In genomic region chr2:91724716-91725115, GRCm38 (mm10) we compare ENCODE assay signal across 27 mouse cellular contexts. TPM values are rescaled to one million over a fixed set of nuclear protein-coding genes. Genes with fewer than 3 reads are reported as not detected.
DNase-seq lines count a peak whose midpoint lies in the region; ATAC-seq and TF ChIP-seq lines count a peak whose summit lies in the region.
"Had no signal": no experiment of that assay in that cellular context is flagged by ENCODE, and none has a peak within 500 bp of the region (broad histone marks: within the 10 kb centered on the region; RNA-seq: fewer than 3 reads in every experiment).

No protein-coding gene starts in this region.

- DNase-seq in liver, embryonic 11.5 days (ENCODE audit: low spot score), result no peak
- no peak for DNase-seq in liver
- DNase-seq in frontal cortex, adult 2 months (ENCODE audit: extremely low spot score in 1 of 2, low spot score in 1 of 2), result no peak
- DNase-seq in spleen, postnatal 4 days (ENCODE audit: low spot score in 2 of 2), result no peak
- DNase-seq in ovary, adult 18-20 months (ENCODE audit: low spot score), result no peak
- DNase-seq: adrenal gland, adult 8-10 months; cerebellum, adult 8-10 months; cerebellum, postnatal 25 days; gastrocnemius, postnatal 25 days; heart, adult 2 months; kidney, adult 9 months; kidney, postnatal 10 days; lung, adult 2 months; lung, postnatal 10 days; spleen, adult 18-20 months; thymus, adult 18-20 months had no signal

- no peak for ATAC-seq in liver, embryonic 11.5 days (replicated peaks; ENCODE audit: low FRiP score)
- ATAC-seq in liver, embryonic 16.5 days (ENCODE audit: low read depth), result no peak
- ATAC-seq: CD4-positive, CD25-positive, alpha-beta regulatory T cell, adult 4 months; forebrain, embryonic 13.5 days; intestine, postnatal 0 days had no signal

- peaks cover 3% of the 10 kb centered on the region for H3K4me1 ChIP-seq in liver, embryonic 11.5 days (replicated peaks; ENCODE audit: control insufficient read depth, insufficient read depth, low read length)
- H3K4me1 ChIP-seq in bone marrow macrophage, adult 2 months (ENCODE audit: control insufficient read depth, insufficient read depth, low read length), result peaks cover 48% of the 10 kb centered on the region
- no peaks in the 10 kb centered on the region; the same call in 1 of the 2 replicates for H3K4me1 ChIP-seq in liver, embryonic 16.5 days (ENCODE audit: control insufficient read depth, low read depth, low read length)
- H3K4me1 ChIP-seq: forebrain, embryonic 13.5 days; heart, embryonic 12.5 days; limb, embryonic 13.5 days; neural tube, embryonic 13.5 days had no signal

- H3K36me3 ChIP-seq in liver, embryonic 11.5 days (ENCODE audit: control insufficient read depth, insufficient read depth, low read length), result peaks cover 3% of the 10 kb centered on the region; the same call in 1 of the 2 replicates
- H3K36me3 ChIP-seq in liver, embryonic 16.5 days (ENCODE audit: control insufficient read depth, insufficient read depth), result no peaks in the 10 kb centered on the region

- no peak for TF ChIP-seq CTCF in bone marrow macrophage, adult 2 months (IDR thresholded peaks at IDR 0.05; ENCODE audit: low read depth, low read length)

- no peak overlapping the region for H3K4me3 ChIP-seq in liver, embryonic 11.5 days (ENCODE audit: low read depth, low read length)
- H3K4me3 ChIP-seq in bone marrow macrophage, adult 2 months (ENCODE audit: insufficient read depth, low read length), result no peak overlapping the region
- no peak overlapping the region for H3K4me3 ChIP-seq in liver, embryonic 16.5 days (ENCODE audit: low read depth, low read length)
- H3K4me3 ChIP-seq: forebrain, embryonic 13.5 days; heart, adult 2 months; heart, embryonic 12.5 days; limb, embryonic 13.5 days; neural tube, embryonic 13.5 days had no signal

- peak overlapping the region; percentile 44; the same call in 1 of the 2 replicates for H3K27ac ChIP-seq in liver, embryonic 11.5 days (ENCODE audit: low read depth, low read length)
- peak overlapping the region; percentile 87 for H3K27ac ChIP-seq in bone marrow macrophage, adult 2 months (ENCODE audit: insufficient read depth, low read depth, low read length)
- no peak overlapping the region for H3K27ac ChIP-seq in liver, embryonic 16.5 days (ENCODE audit: low read length)
- H3K27ac ChIP-seq: forebrain, embryonic 13.5 days; heart, adult 2 months; hindbrain, embryonic 14.5 days; limb, embryonic 13.5 days; neural tube, embryonic 13.5 days; stomach, postnatal 0 days had no signal

- no peak for TF ChIP-seq POLR2A in bone marrow macrophage, adult 2 months (IDR thresholded peaks at IDR 0.05; ENCODE audit: borderline replicate concordance, low read depth, low read length)

- H3K4me2 ChIP-seq in liver, embryonic 11.5 days, result peak overlapping the region; percentile 40
- 0 out of 2 replicates have a peak overlapping the region, but pooled peaks have one; percentile 9 for H3K4me2 ChIP-seq in liver, embryonic 16.5 days (ENCODE audit: low read depth, low read length)
- H3K4me2 ChIP-seq: forebrain, embryonic 13.5 days; heart, embryonic 12.5 days; hindbrain, embryonic 14.5 days; limb, embryonic 13.5 days; midbrain, embryonic 11.5 days; neural tube, embryonic 13.5 days had no signal

- H3K27me3 ChIP-seq in liver, embryonic 11.5 days (replicated peaks; ENCODE audit: control insufficient read depth, insufficient read depth, low read length), result no peaks in the 10 kb centered on the region
- no peaks in the 10 kb centered on the region for H3K27me3 ChIP-seq in liver, embryonic 16.5 days (ENCODE audit: control insufficient read depth, insufficient read depth, low read depth, low read length)
- H3K27me3 ChIP-seq: limb, embryonic 13.5 days had no signal

- 60% methylated on average over 2 of the region's 2 CpGs for WGBS in liver, embryonic 11.5 days
- 31% methylated on average over 2 of the region's 2 CpGs for WGBS in liver, embryonic 16.5 days (ENCODE audit: insufficient replicate concordance)

- no peak overlapping the region for H3K9ac ChIP-seq in liver, embryonic 11.5 days (ENCODE audit: low read depth, low read length)
- no peak overlapping the region for H3K9ac ChIP-seq in liver, embryonic 16.5 days (ENCODE audit: low read depth, low read length)
- H3K9ac ChIP-seq: forebrain, embryonic 13.5 days; heart, embryonic 12.5 days; hindbrain, embryonic 14.5 days; limb, embryonic 13.5 days; neural tube, embryonic 13.5 days had no signal

- no peaks in the 10 kb centered on the region for H3K9me3 ChIP-seq in liver, embryonic 11.5 days (ENCODE audit: control insufficient read depth, low read length)
- H3K9me3 ChIP-seq in liver, embryonic 16.5 days (replicated peaks; ENCODE audit: control insufficient read depth, low read length), result no peaks in the 10 kb centered on the region
- H3K9me3 ChIP-seq: forebrain, embryonic 13.5 days; heart, embryonic 12.5 days; limb, embryonic 13.5 days; neural tube, embryonic 13.5 days had no signal

RNA-seq across cellular contexts. Expression of gene Ambra1, which starts 5.2 kb away (rescaled TPM):
- 13.0 and 14.0 TPM in 2 replicates for polyA plus RNA-seq in liver, embryonic 11.5 days (2014; fragmentation: Nextera tagmentation; extraction: Ambion mirVana)
- polyA plus RNA-seq in bone marrow macrophage, adult 2 months (2012; ENCODE audit: insufficient read depth, insufficient read length, missing spikeins), result 24.0 and 26.3 TPM in 2 replicates
- polyA plus RNA-seq in liver, embryonic 16.5 days (2015; fragmentation: Nextera tagmentation; extraction: Ambion mirVana), result 5.5 and 6.1 TPM in 2 replicates
- 37.2 and 39.1 TPM in 2 replicates for polyA plus RNA-seq in frontal cortex, adult 2 months (2012; rRNA removed)

RNA-seq across cellular contexts. Expression of gene Harbi1, which starts 14.1 kb away (rescaled TPM):
- 16.3 TPM in 2 replicates for polyA plus RNA-seq in liver, embryonic 11.5 days (2014; fragmentation: Nextera tagmentation; extraction: Ambion mirVana)
- polyA plus RNA-seq in bone marrow macrophage, adult 2 months (2012; ENCODE audit: insufficient read depth, insufficient read length, missing spikeins), result 4.8 and 4.9 TPM in 2 replicates
- polyA plus RNA-seq in liver, embryonic 16.5 days (2015; fragmentation: Nextera tagmentation; extraction: Ambion mirVana), result 7.9 and 9.1 TPM in 2 replicates
- polyA plus RNA-seq in frontal cortex, adult 2 months (2012; rRNA removed), result 4.1 and 4.6 TPM in 2 replicates

RNA-seq across cellular contexts. Expression of gene Atg13, which starts 14.3 kb away (rescaled TPM):
- polyA plus RNA-seq in liver, embryonic 11.5 days (2014; fragmentation: Nextera tagmentation; extraction: Ambion mirVana), result 23.0 and 23.3 TPM in 2 replicates
- 28.8 and 35.7 TPM in 2 replicates for polyA plus RNA-seq in bone marrow macrophage, adult 2 months (2012; ENCODE audit: insufficient read depth, insufficient read length, missing spikeins)
- polyA plus RNA-seq in liver, embryonic 16.5 days (2015; fragmentation: Nextera tagmentation; extraction: Ambion mirVana), result 14.6 and 16.3 TPM in 2 replicates
- 114 and 115 TPM in 2 replicates for polyA plus RNA-seq in frontal cortex, adult 2 months (2012; rRNA removed)
